Mouse (Mus musculus) embryo, embryonic 9.5 days (tissue): ENCODE measurements around the gene Vps26a.
"Not testable (repeated sequence)": the region's sequence is repeated elsewhere in the genome, so short reads cannot be mapped to it uniquely, and the experiment has no call there.

Experiments
- DNase-seq: peaks from one replicate; pipeline ENCODE4 v3.0.0-alpha.2; 2017; ENCODE audit errors: extremely low spot score

Vps26a gene

GRCm38 (mm10) chr10:62500916-62501615, 14.5 kb upstream of the Vps26a start:
- DNase-seq = no peak

GRCm38 (mm10) chr10:62500088-62500915, 13.7 kb upstream of the Vps26a start:
- DNase-seq = peak; percentile 69

DNA sequence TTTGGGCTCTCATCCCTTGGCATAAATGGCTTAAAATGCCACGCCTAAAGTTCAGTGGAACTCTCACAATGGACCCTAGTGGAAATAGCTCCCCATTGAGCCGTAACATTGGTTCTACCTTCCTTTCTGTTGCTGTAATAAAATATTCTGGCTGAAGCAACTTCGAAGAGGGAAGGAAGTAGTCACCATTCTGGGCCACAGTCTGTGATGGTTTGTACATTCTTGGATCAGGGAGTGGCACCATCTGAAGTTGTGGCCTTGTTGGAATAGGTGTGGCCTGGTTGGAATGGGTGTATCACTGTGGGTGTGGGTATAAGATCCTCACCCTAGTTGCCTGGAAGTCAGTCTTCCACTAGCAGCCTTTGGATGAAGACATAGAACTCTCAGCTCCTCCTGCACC, 5.1 kb upstream of the Vps26a start:
- DNase-seq = not testable (repeated sequence)

DNA sequence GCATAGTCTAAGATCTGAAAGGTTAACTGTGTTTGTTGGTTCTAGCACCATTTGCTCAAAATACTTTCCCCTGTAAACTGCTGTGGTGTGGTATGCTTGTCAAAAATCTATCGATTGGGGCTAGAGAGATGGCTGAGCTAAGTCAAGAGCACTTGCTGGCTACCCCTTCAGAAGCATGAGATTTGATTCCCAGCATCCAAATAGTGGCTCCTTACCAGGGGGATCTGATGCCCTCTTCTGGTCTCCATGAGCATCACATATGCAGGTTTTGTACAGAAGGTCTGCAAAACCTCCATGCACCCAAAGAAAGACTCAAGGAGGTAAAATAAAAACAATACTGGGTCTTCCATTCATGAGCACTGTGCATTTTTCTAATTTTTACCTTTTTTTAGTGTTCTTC, 1.7 kb upstream of the Vps26a start:
- DNase-seq = peak; percentile 47

GRCm38 (mm10) chr10:62485878-62486582, 575 bp downstream of the Vps26a start:
- DNase-seq = no peak

DNA sequence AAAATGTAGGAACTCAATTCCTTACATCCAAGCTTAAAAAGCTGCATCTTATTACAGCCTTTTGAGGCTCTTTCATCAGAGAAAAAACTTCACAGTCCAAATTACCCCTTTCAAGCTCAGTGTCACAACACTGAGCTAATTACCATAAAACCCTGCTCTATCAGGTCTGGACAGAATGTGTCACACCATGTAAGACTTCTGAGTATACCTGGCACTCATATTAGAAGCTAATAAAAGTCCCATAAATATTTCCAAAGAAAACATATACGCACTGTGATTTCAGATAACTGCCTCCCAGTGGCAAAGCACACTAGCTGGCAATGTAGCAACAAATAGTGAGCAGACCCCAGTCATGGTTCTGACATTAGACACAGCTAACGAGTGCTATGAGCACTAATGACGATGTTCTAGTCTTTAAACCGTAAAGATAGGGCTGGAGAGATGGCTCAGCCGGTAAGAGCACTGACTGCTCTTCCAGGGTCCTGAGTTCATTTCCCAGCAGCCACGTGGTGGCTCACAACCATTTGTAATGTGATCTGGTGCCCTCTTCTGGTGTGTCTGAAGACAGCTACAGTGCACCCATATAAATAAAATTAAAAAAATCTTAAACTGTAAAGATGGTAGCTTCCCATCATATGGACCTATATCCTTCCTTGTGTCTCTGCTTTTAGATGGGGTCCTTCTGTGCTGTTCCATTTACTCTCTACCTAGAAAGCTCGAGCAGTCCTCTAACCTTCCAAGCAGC, 5.3 kb downstream of the Vps26a start:
- DNase-seq = no peak

GRCm38 (mm10) chr10:62476980-62477379, 9.6 kb downstream of the Vps26a start:
- no peak for DNase-seq

DNA sequence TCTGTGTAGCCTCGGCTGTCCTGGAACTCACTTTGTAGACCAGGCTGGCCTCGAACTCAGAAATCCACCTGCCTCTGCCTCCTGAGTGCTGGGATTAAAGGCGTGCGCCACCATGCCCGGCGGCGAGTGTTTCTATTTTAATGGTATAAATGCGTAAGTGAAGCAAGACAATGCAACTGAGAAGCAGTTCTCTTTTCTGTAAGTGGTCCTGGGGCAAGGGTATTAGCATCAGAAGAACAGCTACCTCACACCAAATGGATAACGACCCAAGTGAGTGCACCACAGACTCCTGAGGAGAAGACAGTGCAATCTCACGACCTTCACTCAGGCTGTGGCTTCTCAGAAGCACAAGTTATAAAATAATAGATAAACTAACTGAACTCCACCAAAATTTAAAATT, 11.7 kb downstream of the Vps26a start:
- DNase-seq = no peak

DNA sequence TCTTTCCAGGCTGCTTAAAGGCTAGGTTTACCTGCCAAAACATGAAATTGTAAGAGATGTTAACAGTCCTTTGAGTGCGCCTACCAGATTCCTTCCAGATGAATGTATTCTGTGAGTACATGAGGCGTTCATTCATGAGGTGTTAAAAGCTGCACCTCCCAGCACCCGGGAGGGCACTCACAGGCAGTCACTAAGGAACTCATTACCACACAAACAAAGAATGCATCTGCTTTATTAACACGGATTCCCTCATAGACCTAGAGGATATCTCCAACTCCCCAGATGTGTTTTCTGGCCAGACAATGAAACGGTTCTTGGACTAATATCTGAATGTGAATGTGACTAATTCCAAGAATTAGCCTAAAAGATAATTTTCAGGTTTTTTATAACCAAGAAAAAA, 15.5 kb downstream of the Vps26a start:
- DNase-seq = no peak

- no peak for DNase-seq
Measured at GRCm38 (mm10) chr10:62469736-62470135, 16.9 kb downstream of the Vps26a start.

DNA sequence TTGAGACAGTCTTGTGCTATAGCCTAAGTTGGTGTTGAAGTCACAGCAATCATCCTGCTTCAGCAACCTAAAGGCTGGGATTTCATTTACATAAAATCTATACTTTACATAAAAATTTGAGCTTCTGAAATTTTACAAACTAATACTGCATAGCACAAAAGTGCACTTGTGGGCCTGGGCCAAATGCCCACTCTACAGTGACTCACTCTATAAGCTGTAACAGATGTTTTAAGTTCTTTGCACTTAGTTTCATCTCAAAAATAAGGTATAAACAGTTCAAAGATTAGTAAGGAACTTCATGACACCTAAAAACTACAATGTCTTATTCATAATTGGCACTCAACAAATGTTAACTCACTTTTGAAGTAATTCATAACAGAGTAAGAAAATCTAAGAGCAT, 25.3 kb downstream of the Vps26a start:
- no peak for DNase-seq

- not testable (repeated sequence) for DNase-seq
Measured at GRCm38 (mm10) chr10:62452001-62452400, 34.6 kb downstream of the Vps26a start.

DNA sequence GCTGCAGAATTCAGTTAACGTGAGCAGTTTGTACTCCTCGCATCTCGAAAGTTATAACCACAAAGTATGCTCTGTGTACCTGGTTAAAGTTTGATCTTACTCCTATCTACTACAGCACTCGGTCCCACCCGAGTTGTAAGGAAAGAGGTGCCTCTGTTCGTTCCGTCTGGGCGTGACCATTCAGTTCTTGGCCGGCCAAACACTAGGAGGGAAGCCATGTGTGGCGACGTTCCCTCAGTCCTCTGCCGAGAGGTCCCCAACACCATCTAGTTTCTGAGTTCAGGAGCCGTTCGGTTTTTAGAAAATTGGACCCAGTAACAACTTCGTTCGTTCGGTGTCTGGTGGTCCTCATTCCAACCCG, 36.3 kb downstream of the Vps26a start:
- no peak for DNase-seq

DNA sequence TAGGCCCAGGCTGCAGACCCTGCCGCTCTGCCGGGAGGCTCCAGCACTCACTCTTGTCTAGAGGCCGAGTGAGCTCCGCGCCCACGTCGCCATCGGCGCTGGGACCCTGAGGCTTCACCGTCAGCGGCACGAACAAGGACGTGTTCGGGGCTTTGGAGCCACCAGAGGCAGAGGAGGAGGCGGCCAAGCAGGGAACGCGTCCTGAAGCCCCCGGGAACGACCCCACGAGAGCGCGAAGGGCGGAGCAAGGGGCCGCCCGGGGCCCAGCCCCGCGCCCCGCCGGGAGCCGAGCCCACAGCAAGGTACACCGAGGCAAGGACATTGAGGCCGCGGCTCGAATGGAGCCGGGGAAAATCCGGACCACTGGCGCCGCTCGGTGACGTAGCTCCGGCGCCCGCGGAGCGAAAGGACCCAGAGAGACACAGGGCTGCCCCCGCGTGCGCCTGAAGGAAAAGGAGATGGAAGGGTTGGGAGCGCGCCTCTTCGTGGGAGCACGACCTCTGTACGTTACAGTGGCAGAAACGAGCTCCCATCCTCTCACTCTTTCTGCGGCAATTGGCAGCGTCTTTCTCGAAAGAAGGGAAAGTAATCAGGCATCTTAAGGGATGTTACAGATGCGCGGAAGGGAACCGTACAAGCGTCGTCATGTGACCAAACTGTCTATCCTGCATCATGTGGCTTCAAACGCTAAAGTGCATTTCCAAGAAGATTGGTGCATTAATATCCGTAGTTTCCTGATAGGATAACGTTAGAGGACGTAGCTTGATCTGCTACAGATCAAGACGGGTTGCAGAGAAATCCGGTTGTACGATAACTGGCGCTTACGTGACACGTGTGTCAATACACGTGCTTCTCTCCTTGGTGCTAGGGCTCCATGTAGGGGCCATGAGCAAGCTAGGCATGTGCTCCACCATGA, 37.0 kb downstream of the Vps26a start, which contains the start of the genes 4930507D05Rik and Supv3l1:
Gene 4930507D05Rik, plus strand, starts transcription at position 126 of the 916 bp plus-strand sequence.
Gene Supv3l1, minus strand, starts transcription at position 375 of the 916 bp plus-strand sequence.
- peak; percentile 93 for DNase-seq

GRCm38 (mm10) chr10:62430427-62430826, 56.2 kb downstream of the Vps26a start:
- DNase-seq = no peak

GRCm38 (mm10) chr10:62425081-62425871, 61.3 kb downstream of the Vps26a start:
- DNase-seq = no peak

DNA sequence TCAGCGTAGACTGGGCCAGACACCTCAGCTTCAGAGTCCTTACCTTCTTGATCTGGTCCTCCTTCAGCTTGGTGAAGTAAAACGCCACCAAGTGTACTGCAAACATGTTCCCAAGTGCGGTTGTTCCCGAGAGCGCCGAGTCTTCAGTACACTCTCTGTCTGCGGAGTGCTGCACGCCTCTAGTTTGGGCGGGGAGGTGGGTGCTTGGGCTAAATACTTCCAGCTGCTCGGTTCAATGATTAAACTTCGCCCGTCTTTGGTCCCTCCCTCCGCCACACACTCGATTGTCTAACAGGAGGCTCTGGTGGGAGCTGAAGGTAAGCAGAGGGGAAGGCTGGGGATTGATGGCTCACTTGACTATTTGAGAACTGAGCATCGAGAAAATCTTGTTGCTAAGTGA, 64.3 kb downstream of the Vps26a start, which contains the start of gene Hkdc1:
Gene Hkdc1, minus strand, starts transcription at position 237 of the 400 bp plus-strand sequence.
- no peak for DNase-seq

DNA sequence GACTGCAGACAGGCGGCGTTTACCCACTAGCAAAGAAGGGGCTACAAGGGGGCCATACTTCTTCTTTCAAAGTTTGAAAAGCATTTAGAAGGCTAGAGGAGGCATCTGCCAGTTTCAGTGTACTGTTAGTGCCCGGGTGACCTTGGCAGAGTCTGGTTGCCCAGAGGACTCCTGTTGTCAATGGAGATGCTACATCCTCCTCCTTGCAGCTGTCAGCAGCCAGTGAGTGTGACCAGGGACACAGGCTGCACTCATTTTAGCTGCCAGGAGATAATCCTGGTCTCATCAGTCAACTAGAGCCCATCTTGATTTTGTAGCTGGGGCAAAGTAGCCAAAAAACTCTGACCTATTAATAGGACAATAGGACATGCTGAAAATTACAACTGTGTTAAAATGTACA, 65.5 kb downstream of the Vps26a start:
- DNase-seq = no peak

GRCm38 (mm10) chr10:62420399-62420798, 66.2 kb downstream of the Vps26a start:
- DNase-seq = no peak

DNA sequence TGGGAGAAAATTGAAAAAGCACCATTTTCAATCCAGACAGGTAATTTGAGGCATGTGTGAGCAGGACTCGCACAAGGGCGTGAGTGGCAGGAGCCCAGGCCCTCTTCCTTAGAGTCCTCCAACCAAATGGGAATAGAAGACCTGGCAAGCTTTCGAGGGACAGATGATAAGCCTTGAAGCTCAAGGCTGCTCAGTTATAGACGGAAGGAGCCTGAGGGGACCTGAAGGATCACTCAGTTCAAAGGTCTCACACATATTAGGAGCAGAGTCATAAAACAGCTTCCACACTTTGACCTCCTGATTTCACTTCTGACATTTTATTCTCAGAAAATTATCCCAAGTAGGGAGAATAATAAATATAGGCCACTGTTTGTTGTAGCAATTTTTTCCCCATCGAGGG, 67.2 kb downstream of the Vps26a start:
- no peak for DNase-seq
